Mouse (Mus musculus) hematopoietic stem cell, adult 5-6 weeks (primary cell): ENCODE results near the gene Tbc1d4. TPM values are rescaled to one million over a fixed set of nuclear protein-coding genes. Genes with fewer than 3 reads are reported as not detected.

Source experiments
- ATAC-seq, 2 experiments: fragments of 125-278 bp in 1 of 2; replicated peaks in 1 of 2; 2 replicates each; pipeline ENCODE4 v1.8.0; 2016 to 2017; ENCODE audit warnings: inconsistent platforms in 2 of 2, mild to moderate bottlenecking in 2 of 2, moderate number of reproducible peaks in 2 of 2, low read depth in 1 of 2, moderate TSS enrichment in 1 of 2; ENCODE audit not compliant: low FRiP score in 2 of 2, poor library complexity in 2 of 2, severe bottlenecking in 2 of 2, insufficient read depth in 1 of 2, low TSS enrichment in 1 of 2
- total RNA-seq: library from RNA; stranded (forward); fragments of 172-1452, 232-1000 nt; gene quantifications from 2 replicates; pipeline ENCODE4 v1.2.3, GENCODE M21; 2017

Tbc1d4 gene
- total RNA-seq = 23.2 and 24.1 TPM in 2 replicates

- peak; percentile 95 to 97 for ATAC-seq
Observed at GRCm38 (mm10) chr14:101608519-101609368, at the start of gene Tbc1d4. Gene Tbc1d4 (minus strand): TSS chr14:101609191.

GRCm38 (mm10) chr14:101656307-101656706, 47.3 kb upstream of the Tbc1d4 start:
- no peak for ATAC-seq

- ATAC-seq = no peak
Observed at GRCm38 (mm10) chr14:101654526-101654909, 45.5 kb upstream of the Tbc1d4 start.

GRCm38 (mm10) chr14:101653581-101654525, 44.9 kb upstream of the Tbc1d4 start, which contains the start of gene Uchl3:
Gene Uchl3 (plus strand): TSS chr14:101653967.
- peak; percentile 94 to 95 for ATAC-seq

GRCm38 (mm10) chr14:101652571-101652970, 43.6 kb upstream of the Tbc1d4 start:
- no peak for ATAC-seq

GRCm38 (mm10) chr14:101650551-101650950, 41.6 kb upstream of the Tbc1d4 start:
- no peak for ATAC-seq

- no peak for ATAC-seq
Observed at GRCm38 (mm10) chr14:101644948-101645347, 36.0 kb upstream of the Tbc1d4 start.

- ATAC-seq = peak; percentile 97 to 98
Observed at GRCm38 (mm10) chr14:101640153-101640843, 31.3 kb upstream of the Tbc1d4 start, which contains the start of gene Commd6. Gene Commd6 (minus strand): TSS chr14:101640686.

- no peak for ATAC-seq
Observed at GRCm38 (mm10) chr14:101637381-101637780, 28.4 kb upstream of the Tbc1d4 start.

- ATAC-seq = no peak
Observed at GRCm38 (mm10) chr14:101635765-101636164, 26.8 kb upstream of the Tbc1d4 start.

GRCm38 (mm10) chr14:101630548-101630947, 21.6 kb upstream of the Tbc1d4 start:
- no peak for ATAC-seq

- ATAC-seq = no peak
Observed at GRCm38 (mm10) chr14:101617680-101618079, 8.7 kb upstream of the Tbc1d4 start.

GRCm38 (mm10) chr14:101616178-101616577, 7.2 kb upstream of the Tbc1d4 start:
- ATAC-seq = peak; percentile 62 to 72; a peak in 2 of 4 replicates

GRCm38 (mm10) chr14:101613206-101613605, 4.2 kb upstream of the Tbc1d4 start:
- ATAC-seq = no peak

- ATAC-seq = no peak
Observed at GRCm38 (mm10) chr14:101610701-101611100, 1.7 kb upstream of the Tbc1d4 start.

GRCm38 (mm10) chr14:101607631-101608518, 1.1 kb downstream of the Tbc1d4 start:
- ATAC-seq = peak in 1 of 2 experiments; percentile 12; a peak in 2 of 4 replicates
